Mouse (Mus musculus) neural tube, embryonic 10.5 days (tissue): ENCODE measurements around the gene Neu4.
"Not testable (repeated sequence)": the region's sequence is repeated elsewhere in the genome, so short reads cannot be mapped to it uniquely, and the experiment has no call there.

Source experiments
- DNase-seq: peaks from one replicate; pipeline ENCODE4 v3.0.0-alpha.2; 2017; ENCODE audit warnings: low spot score; ENCODE audit errors: extremely low spot score

Neu4 gene

DNA sequence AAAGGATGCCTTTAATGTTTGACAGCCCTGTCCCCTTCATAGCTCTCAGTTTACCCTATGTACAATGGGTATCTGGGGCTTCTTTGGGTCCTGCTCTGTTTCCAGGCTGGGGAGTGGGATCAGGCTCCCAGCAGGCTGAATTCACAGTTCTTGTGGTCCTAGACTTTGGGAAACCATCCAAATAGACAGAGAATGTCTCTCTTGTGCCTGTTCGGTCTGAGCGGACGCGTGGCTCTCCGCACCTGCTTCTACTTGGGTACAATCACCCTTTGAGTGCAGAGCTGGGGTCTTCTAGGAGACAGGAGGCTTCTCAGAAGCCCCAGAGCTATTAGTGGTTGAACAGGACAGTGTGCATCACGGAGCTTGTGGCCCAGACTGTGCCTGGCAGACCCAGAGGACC, at the start of gene Neu4:
Gene Neu4, plus strand, starts transcription at position 301 of the 400 bp plus-strand sequence.
- no peak for DNase-seq

DNA sequence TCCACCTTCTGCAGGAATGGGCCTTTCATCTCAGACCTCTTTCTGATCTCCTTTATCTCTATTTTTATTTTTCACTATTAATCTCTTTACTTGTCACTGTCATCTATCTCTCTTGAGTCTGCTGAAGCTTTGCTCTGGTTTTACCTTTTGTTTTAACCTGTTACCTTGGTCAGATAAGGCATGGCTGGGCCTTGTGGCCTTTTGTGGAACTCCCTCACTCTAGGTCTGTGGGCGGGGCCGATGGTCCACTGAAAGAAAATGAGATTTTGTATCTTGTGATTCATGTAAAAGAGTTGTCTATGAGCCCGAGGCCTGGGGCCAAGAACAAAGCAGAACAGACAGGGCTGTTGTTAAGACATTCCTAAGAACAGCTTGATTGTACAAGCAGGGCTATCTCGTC, 49.5 kb upstream of the Neu4 start:
- not testable (repeated sequence) for DNase-seq

DNA sequence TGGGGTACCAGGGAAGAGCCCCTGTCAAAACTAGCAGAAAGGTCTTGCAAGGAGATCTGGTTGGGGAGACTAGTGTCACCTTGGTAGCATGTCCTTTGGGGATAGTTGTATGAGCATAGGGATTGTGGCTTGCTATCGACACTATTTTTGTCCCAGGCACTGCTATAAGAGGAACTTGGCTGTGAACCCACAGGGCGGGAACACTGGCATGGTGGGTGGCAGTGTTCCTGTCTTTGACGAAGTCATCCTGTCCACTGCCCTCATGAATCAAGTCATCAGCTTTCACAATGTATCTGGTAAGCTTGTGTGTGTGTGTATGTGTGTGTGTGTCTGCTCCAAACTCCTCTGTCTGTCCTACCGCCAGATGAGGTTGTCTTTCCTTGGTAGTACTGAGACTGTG, 44.5 kb upstream of the Neu4 start:
- DNase-seq: not testable (repeated sequence)

DNA sequence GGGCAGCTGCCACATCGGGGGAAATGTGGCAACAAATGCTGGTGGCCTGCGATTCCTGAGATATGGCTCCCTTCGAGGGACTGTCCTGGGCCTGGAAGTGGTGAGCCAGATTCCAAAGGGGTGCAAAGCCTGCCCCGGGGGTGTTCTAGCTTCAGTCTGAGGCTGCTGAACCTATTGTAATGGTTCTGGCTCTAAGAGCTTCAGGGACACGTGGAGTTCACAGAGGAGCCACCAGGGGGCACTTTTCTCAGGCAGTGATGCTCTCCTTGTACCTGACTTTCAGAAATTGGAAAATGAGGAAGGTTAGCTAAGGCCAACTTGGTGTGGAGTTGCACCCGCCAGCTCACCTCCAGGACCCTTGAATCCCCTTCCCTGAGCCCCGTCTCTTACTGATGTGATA, 42.0 kb upstream of the Neu4 start:
- DNase-seq: not testable (repeated sequence)

DNA sequence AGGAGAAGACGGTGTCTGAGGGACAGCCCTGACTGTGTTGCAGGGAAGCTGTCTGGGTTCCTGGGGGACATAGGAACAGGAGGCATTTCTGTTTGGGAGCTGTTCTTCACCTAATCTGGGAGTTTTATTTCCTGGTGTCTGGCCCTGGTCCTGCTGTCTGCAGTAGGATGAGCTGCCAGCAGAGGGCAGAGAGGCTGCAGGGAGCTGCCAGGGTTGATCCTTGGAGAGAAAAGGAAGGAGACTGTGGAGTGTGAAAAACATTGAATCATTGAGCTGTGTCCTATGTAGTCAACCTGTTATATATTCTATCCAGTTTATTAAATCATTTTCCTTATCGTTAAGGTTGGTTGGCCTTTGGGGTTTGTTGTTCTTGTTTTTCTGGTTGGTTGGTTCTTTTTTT, 39.3 kb upstream of the Neu4 start:
- DNase-seq: not testable (repeated sequence)

DNA sequence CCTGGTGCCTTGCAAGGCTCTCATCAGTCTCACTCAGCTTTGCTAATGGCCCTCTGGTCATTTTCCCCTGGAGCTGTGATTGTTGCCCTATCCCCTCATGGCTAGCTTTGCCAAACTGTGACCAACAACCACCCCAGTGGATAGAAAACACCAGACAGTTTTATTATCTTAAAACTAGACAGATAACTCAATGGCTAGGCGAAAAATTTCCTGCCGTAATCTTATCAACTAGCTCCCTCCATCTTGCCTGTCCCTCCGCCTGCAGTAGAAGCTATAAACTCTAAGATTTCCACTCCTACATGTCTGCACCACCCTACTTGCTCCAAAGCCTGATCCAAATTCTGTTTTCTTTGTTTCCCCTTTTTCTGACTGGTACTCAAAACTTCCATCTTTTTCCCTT, 34.1 kb upstream of the Neu4 start:
- no peak for DNase-seq

DNA sequence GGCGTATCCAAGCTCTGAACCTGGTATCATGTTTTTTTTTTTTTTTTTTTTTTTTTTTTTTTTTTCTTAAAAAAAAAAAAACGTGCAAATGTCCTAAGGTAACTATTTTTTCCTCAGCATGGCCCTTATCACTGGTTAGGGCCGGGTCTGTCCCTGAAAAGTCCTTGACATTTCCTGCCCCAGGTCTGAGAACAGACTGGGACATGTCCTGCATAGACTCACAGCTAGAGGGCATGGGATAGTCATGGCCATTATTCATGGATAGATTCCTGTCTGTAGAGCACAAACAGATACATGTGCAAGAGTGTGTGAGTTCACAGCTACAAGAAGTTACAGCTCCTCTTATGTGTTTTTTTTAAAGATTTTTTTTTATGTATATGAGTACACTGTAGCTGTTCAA, 31.5 kb upstream of the Neu4 start:
- DNase-seq: no peak

DNA sequence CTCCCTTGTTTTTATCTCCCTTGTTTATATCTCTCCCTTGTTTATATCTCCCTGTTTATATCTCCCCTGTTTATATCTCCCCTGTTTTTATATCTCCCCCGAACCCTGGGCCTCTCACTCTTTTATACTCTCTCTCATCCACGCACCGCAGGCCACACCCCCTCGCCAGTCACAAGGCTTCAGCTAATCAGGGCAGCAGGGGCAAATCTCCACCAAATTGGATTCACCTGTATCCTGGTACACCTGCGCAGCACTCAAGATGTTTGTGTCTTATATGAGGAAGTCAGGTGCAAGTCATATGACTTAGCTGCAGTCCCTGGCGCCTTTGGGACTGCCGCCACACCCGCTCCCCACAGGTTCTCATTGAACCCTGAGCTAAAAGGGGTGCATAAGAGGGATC, 30.0 kb upstream of the Neu4 start, which contains the start of gene Gal3st2c:
Gene Gal3st2c, plus strand, starts transcription at position 301 of the 400 bp plus-strand sequence.
- DNase-seq: not testable (repeated sequence)

DNA sequence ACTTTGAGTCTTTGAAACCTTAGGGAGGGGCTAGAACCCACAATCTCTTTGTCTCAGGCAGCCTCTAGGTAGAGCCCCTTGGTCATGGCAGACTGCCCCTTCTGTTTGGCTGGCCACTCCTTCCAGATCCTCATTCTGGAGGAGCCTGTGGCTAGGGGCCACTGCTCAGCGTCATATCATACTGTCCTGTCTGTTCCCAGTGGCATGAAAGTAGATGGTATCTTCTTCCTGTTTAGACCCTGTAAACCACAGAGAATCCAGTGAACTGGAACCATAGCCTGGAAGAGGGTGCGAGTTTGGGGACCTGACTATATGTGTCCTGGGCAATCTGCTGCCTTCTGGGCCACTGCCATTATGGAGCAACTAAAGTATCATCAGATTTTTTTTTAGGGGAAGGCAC, 29.2 kb upstream of the Neu4 start:
- not testable (repeated sequence) for DNase-seq

DNA sequence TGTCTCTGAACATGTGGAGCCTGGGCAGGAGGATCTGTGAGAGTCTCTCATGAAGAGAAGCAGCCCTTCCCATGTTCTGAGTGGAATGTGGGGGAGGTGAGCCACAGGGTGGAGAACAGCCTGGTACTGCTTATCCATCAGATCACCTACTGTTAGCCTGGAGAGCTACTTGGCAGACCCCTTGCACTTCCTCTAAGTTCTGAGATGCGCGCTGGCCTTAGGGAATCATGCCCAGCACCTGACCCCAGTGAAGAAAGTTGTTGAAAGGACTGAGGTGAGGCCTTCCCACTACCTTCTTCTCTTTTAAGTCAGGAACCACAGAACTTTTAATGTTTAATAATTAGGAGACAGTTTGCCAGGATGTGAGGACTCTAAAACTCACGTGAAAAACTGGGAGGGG, 28.8 kb upstream of the Neu4 start:
- not testable (repeated sequence) for DNase-seq

DNA sequence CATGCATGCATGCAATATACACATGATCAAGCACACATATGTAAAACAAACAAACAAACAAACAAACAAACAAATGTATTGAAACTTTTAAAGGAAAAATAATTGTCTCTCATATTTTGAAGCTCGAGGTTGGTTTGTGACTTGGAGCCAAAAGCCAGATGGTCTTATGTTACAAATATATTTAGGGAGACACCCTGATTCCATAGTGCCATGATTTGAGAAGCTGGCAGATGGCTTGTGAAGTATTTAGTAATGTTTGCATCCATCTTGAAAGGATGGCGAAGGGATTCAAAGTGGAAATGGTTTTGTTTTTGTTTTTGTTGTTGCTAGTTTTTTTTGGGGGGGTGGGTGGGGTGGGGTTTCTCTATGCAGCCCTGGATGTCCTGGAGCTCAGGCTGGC, 19.2 kb upstream of the Neu4 start:
- DNase-seq: no peak

DNA sequence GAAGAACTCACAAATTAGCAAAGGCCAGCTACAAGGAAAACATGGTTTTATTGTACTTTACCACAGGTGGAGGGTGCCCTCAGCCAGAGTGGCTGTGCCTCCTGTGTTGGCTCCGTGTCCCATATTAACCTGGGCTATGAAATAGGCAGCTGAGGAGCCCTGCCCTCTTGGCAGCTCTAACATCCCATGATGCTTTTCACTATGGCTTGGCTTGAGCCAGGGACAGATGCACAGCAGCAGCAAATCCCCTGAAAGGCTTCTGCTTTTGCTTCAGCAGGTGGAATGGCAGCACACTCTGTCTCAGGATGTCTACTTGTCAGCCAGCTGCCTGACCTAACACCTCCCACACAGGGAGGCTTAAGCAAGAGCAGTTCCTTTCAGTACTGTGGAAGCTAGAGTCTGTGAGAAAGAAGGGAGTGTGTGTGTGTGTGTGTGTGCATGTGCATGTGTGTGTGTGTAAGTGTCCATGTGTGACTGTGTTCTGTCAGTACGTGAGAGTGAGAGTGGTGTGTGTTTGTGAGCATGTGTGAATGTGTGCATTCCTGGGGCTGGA, 14.2 kb upstream of the Neu4 start:
- DNase-seq: not testable (repeated sequence)

DNA sequence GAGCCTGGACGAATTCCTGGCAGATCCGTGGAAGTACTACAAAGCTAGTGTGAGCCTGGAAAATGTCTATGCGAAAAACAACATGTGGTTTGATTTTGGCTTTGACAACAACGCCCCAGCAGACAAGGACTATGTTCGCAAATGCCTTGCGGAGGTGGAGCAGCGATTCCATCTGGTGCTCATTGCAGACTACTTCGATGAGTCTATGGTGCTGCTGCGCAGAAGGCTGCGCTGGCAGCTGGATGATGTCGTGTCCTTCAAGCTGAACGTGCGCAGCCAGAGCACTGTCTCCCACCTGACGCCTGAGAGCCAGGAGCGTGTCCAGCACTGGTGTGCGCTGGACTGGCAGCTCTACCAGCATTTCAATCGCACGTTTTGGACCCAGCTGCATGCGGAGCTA, 11.4 kb upstream of the Neu4 start:
- DNase-seq: not testable (repeated sequence)

DNA sequence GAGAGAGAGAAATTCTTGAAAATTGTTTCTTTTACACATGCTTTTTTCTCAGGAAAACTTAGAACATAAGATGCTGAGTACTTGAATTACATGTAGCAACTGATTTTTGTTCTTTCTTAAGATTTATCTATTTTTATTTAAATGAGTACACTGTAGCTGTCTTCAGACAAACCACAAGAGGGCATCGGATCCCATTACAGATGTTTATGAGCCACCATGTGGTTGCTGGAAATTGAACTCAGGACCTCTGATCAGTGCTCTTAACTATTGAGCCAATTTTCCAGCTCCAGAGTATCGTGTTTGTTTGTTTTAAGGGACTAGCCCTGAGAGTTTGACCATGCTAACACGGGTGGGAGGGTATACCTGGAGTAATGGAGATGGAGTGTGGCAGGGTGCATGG, 8.6 kb upstream of the Neu4 start:
- no peak for DNase-seq

DNA sequence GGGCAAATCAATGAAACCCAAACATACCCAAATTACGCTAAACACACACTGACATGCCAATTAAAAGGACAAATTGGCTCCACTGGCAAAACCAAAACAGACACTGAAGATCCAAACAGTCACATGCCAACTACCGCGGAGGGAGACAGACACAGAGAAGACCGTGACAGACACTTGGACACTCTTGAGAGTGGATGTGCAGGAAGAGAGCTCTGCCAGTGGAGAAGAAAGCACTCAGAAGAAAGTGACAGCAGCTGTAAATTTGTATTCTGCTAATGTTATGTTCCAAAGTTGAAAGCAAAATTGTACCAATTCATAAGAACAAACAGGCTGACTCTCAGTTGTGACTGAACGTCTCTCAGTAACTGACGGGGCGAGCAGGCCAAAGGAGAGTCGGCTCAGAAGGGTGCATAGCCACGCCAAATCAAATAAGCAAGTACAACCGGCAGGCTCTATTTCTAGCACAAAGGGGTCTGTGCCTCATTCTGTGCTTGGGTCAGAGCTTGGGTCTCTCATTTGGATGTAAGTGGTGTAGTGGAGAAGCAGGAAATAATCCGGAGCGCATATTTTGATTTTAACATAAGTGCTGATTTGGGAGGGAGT, 7.4 kb downstream of the Neu4 start:
- no peak for DNase-seq

DNA sequence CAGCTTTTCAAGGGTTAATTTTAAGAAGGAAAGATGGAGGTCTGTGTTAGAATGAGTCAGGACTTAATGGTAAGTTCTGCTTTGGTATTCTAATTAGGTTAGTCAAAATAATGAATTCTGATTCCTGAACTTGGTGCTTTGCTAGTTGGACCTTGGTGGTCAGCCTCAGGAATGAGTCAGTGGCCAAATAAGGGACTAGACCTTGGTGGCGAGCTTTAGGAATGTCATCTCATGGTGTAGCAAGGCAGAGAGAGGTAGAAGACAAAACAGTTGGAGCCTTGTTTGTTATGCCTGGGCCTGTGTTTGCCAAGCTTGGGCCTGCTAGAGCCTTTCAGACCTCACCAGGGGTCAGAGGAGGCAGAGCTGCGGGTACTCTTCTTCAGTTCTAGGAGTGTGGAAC, 8.5 kb downstream of the Neu4 start:
- no peak for DNase-seq

DNA sequence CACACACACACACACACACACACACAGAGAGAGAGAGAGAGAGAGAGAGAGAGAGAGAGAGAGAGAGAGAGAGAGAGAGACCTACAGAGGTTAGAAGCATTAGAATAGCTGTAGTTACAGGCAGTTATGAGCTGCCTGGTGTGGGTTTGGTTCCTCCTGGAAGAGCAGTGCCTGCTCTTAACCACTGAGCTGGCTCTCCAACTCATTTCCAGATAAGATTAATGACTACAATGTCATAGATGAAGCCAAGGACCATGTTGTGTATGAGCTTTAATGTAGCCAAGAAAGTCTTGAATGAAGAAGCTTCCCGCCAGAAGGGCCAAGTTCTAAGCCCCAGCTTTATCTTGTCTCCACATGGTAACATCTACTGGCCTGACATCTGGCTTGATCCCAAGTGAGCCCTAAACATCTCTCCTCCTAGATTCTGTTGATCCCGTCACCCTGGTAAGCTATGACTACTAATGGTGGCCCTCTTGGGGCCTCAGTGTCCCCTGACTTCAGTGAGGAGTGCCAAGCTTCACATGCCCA, 12.9 kb downstream of the Neu4 start:
- DNase-seq: no peak

DNA sequence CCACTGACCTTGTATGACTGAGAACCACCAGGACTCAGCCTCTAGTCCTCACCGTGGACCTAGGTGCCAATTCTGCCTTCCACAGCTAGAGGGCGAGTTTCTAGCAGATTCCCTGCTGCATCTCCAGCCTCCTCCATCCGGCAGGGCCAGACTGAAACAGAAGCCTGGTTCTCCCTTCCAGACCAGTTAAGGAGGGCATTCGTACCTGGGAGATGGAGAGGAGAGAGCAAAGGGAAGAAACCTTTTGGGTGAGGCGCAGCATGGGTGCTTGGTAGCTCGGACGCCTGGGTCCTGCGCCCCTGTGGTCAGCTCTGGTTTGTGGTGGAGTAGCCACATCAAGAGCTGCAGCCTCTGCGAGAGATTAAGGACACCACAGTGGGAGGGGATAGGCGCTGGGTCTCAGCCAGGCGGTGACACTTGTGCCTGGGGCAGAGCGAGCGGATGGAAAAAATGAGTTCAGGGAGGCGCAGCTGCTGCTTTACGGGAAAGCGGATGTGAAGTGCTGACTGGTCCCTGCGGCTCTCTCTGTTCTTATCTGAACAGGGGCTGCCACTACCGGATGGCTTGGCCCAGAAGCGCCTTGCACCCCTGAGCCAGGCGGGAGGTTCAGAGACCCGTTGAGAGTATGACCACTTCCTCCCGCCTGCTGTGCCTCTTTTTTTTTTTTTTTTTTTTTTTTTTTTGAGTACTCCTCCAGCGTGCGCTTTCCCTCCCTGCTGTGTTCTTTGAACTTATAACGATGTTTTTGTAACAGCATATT, 14.9 kb downstream of the Neu4 start:
- DNase-seq: peak; percentile 82

DNA sequence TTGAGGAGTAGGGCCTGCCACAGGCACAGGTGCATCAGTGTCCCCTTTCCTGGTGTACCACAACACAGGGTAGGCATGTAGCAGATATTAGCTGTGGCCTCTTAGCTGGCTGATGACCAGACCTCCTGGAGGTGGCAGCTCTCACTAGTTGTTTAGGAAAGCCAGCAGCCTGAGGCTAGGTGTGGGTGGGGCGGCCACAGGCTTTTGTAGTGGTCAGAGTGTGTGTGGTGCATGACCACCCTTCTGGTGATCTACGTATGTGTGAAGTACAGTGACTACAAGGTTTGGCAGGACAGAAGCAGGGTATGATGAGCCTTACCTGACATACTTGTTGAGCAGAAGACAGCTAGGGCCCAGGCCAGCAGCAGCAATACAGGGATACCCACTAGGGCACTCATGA, 20.1 kb downstream of the Neu4 start:
- DNase-seq: no peak

DNA sequence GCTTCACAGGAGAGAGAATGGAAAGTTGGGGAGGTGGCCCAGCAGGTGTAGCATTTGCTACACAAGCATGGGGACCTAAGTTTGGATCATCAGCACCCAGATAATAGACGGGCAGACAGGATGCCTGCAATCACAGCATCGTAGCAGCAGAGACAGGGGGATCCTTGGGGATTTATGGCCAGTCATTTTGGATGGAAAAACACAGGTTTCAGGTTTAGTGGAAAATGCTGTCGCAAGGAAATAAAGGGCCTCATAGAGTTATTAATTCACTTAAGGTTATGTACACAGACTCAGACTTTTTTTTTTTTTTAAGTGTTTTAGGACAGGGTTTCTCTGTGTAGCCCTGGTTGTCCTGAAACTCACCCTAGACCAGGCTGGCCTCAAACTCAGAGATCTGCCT, 25.3 kb downstream of the Neu4 start:
- DNase-seq: no peak

DNA sequence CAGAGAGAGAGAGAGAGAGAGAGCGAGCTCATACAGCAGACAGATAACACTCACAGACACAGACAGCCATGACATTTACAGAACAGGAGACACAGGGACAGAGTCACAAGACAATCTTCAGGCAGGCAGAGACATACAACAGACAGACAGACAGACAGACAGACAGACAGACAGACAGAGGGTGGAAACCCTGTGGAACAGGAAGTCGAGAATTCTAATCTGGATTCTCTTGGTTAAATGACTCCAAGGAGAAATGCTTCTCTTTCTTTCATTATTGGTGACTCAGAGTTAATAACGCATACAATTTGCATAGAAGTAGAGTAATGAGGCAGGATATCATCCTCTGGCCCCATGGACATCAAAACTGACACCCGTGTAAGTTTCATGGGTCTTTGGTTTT, 26.3 kb downstream of the Neu4 start:
- no peak for DNase-seq

DNA sequence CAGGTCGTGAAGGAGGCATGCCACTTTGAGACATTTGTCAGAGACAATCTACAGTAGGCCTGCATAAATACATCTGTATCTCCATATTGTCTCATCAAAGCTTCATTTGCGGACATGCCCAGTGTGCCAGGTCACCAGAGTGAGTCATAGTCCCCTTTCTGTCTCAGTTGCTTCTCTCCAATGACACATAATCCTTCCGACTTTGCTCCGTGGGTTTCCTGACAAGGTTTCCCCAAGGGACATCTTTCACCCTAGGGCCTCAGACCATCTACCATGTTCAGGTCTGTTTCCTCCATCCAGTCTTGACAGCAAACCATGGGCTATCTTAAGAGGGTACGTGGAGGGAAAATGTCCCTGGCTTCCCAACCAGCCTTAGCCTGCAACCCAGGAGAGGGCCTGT, 30.9 kb downstream of the Neu4 start:
- peak; percentile 3 for DNase-seq

DNA sequence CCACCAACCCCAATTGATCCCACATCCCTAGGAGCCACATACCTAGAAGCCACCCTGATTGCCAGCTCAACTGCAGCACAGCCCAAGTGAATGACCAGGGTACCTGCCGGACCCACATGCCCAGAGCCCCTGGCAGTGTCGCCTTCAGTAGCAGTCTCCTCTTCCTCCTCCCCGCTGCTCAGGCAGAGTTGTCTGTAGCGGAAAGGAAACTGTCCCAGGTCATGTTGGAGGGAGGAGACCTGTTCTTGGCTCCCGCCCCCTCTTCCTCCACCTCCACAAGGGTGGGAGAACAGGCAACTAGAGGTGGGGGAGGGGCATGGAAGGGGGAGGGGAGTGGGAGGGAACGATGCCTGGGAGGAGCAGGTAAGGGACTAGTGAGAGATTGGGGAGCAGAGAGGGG, 32.1 kb downstream of the Neu4 start, which contains the start of gene Pdcd1:
Gene Pdcd1, minus strand, starts transcription at position 181 of the 400 bp plus-strand sequence.
- DNase-seq: no peak
